Mouse (Mus musculus) forebrain, embryonic 14.5 days (tissue): Measurements from ENCODE around the gene Gm765. TPM values are rescaled to one million over a fixed set of nuclear protein-coding genes. Genes with fewer than 3 reads are reported as not detected.

Experiments
- ATAC-seq: fragments of 200-750 bp; cut with Nextera tagmentation; 2 replicates; pipeline ENCODE4 v1.8.0; 2017; ENCODE audit warnings: mild to moderate bottlenecking, moderate library complexity
- DNase-seq: peaks from one replicate; pipeline ENCODE4 v3.0.0-alpha.2; 2015; ENCODE audit warnings: low spot score
- H3K27ac ChIP-seq: fragments of 300-500 bp; sonication (generic); 2 replicates; pipeline ENCODE4 v1.5.1; 2014; ENCODE audit warnings: low read depth, mild to moderate bottlenecking, control low read depth, low read length, moderate library complexity
- H3K27me3 ChIP-seq: fragments of 300-500 bp; sonication (generic); replicated peaks from 2 replicates; pipeline ENCODE4 v1.6.1; 2014; ENCODE audit warnings: low read length, control low read depth, mixed read lengths; ENCODE audit not compliant: control insufficient read depth, insufficient read depth
- H3K36me3 ChIP-seq: fragments of 300-500 bp; sonication (generic); 2 replicates; pipeline ENCODE4 v1.6.1; 2014; ENCODE audit warnings: low read length, control low read depth; ENCODE audit not compliant: control insufficient read depth, insufficient read depth
- H3K4me1 ChIP-seq: fragments of 300-500 bp; sonication (generic); 2 replicates; pipeline ENCODE4 v1.6.1; 2014; ENCODE audit warnings: antibody characterized with exemption, low read length, control low read depth; ENCODE audit not compliant: control insufficient read depth, insufficient read depth
- H3K4me2 ChIP-seq: fragments of 300-500 bp; sonication (generic); 2 replicates; pipeline ENCODE4 v1.6.1; 2014; ENCODE audit warnings: mild to moderate bottlenecking, control low read depth, low read length
- H3K4me3 ChIP-seq: fragments of 300-500 bp; sonication (generic); 2 replicates; pipeline ENCODE4 v1.5.1; 2014; ENCODE audit warnings: low read depth, low read length, control low read depth
- H3K9ac ChIP-seq: fragments of 300-500 bp; sonication (generic); 2 replicates; pipeline ENCODE4 v1.6.1; 2014; ENCODE audit warnings: mild to moderate bottlenecking, low read length, control low read depth, moderate library complexity
- H3K9me3 ChIP-seq: fragments of 300-500 bp; sonication (generic); replicated peaks from 2 replicates; pipeline ENCODE4 v1.6.1; 2016; ENCODE audit warnings: low read length, control low read depth, mixed read lengths; ENCODE audit not compliant: control insufficient read depth
- WGBS: fragments of 180-500 bp; shearing (Covaris S2); extraction: QIAGEN DNeasy Blood & Tissue Kit; methylation state at CpG from one replicate; pipeline ENCODE4 v1.1.7; 2014; 5-methylcytosine and 5-hydroxymethylcytosine counted together
- polyA plus RNA-seq: library from polyadenylated mRNA; unstranded; fragments of >200 nt; fragmentation: Nextera tagmentation; extraction: Ambion mirVana; gene quantifications from 2 replicates; pipeline ENCODE4 v1.2.1, GENCODE M21; 2014

Gene Gm765
- polyA plus RNA-seq, 1 experiment from 2014 or later: not detected

GRCm38 (mm10) chr6:98208051-98208450 is 134.5 kb downstream of the Gm765 start:
- Histone ChIP-seq H3K36me3 (no peaks in the 10 kb centered on the region), H3K9me3 (no peaks in the 10 kb centered on the region), H3K27ac (no peak overlapping the region), H3K4me2 (no peak overlapping the region), H3K4me3 (no peak overlapping the region), H3K27me3 (no peaks in the 10 kb centered on the region), H3K9ac (no peak overlapping the region), H3K4me1 (no peaks in the 10 kb centered on the region)
- ATAC-seq (no peak), DNase-seq (no peak)
- 98% methylated on average over 8 of the region's 8 CpGs for WGBS

GRCm38 (mm10) chr6:98198706-98199105 is 143.8 kb downstream of the Gm765 start:
- Histone ChIP-seq H3K4me3 (no peak overlapping the region), H3K9me3 (no peaks in the 10 kb centered on the region), H3K4me1 (no peaks in the 10 kb centered on the region), H3K4me2 (no peak overlapping the region), H3K27me3 (no peaks in the 10 kb centered on the region), H3K36me3 (no peaks in the 10 kb centered on the region), H3K9ac (no peak overlapping the region), H3K27ac (no peak overlapping the region)
- 77% methylated on average over 2 of the region's 2 CpGs for WGBS
- DNase-seq (no peak), ATAC-seq (no peak)

- no peak overlapping the region for H3K4me3 ChIP-seq
- no peak overlapping the region for H3K27ac ChIP-seq
- no peaks in the 10 kb centered on the region for H3K4me1 ChIP-seq
- H3K9me3 ChIP-seq: no peaks in the 10 kb centered on the region
- ATAC-seq: no peak
- DNase-seq: no peak
- no peaks in the 10 kb centered on the region for H3K36me3 ChIP-seq
- no peak overlapping the region for H3K4me2 ChIP-seq
- H3K27me3 ChIP-seq: no peaks in the 10 kb centered on the region
- WGBS: 73% methylated on average over 8 of the region's 8 CpGs
- no peak overlapping the region for H3K9ac ChIP-seq
These were observed 151.7 kb downstream of the Gm765 start for GRCm38 (mm10) chr6:98190745-98191442.
